Mouse (Mus musculus): Measurements from ENCODE around the gene Ogfr. TPM values are rescaled to one million over a fixed set of nuclear protein-coding genes. Genes with fewer than 3 reads are reported as not detected.

The Ogfr gene
- polyA plus RNA-seq, 1 experiment from 2014 or later, result 52.1 TPM

- Histone ChIP-seq H3K9me3 (replicated peaks; ENCODE audit: low read length) (no peaks in the 10 kb centered on the region), H3K9ac (ENCODE audit: low read depth, low read length) (no peak overlapping the region), H3K4me1 (replicated peaks; ENCODE audit: insufficient read depth, low read length) (no peaks in the 10 kb centered on the region), H3K36me3 (ENCODE audit: insufficient read depth, low read length) (no peaks in the 10 kb centered on the region), H3K27ac (no peak overlapping the region), H3K27me3 (ENCODE audit: insufficient read depth, low read length) (no peaks in the 10 kb centered on the region), H3K4me3 (replicated peaks; ENCODE audit: low read depth, low read length) (no peak overlapping the region), H3K4me2 (ENCODE audit: low read length) (no peak overlapping the region)
- no peak for DNase-seq (ENCODE audit: low spot score)
- no peak for ATAC-seq (replicated peaks; ENCODE audit: low FRiP score, low read depth)
- 58% methylated on average over 3 of the region's 3 CpGs for WGBS
- no peak for TF ChIP-seq CTCF (IDR thresholded peaks at IDR 0.05; ENCODE audit: low read depth)
Measured at GRCm38 (mm10) chr2:180556470-180556869, 32.6 kb upstream of the Ogfr start.

DNA sequence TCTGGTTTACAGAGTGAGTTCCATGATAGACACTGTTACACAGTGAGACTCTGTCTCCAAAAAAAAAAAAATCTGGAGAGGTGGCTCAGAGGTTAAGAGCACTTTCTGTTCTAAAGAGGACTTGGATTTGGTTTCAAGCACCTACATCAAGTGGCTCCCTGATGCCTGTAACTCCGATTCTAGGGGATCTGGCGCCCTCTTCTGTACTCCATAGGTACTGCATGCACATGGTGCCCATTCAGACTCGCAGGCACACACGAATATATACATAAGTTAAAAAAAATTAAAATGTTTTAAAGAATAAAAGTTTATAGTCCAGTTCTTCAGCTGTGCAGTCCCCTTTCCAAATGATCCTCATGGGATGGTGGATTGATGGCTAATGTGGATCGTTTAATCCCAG is 28.8 kb upstream of the Ogfr start:
- H3K9me3 ChIP-seq (replicated peaks; ENCODE audit: low read length), result no peaks in the 10 kb centered on the region
- peak; percentile 63 for TF ChIP-seq CTCF (IDR thresholded peaks at IDR 0.05; ENCODE audit: low read depth)
- H3K9ac ChIP-seq (ENCODE audit: low read depth, low read length), result no peak overlapping the region
- no peak for DNase-seq (ENCODE audit: low spot score)
- H3K36me3 ChIP-seq (ENCODE audit: insufficient read depth, low read length), result no peaks in the 10 kb centered on the region
- WGBS, result 58% methylated on average over 5 of the region's 5 CpGs
- H3K4me2 ChIP-seq (ENCODE audit: low read length), result no peak overlapping the region
- H3K27me3 ChIP-seq (ENCODE audit: insufficient read depth, low read length), result no peaks in the 10 kb centered on the region
- H3K4me3 ChIP-seq (replicated peaks; ENCODE audit: low read depth, low read length), result no peak overlapping the region
- H3K27ac ChIP-seq, result no peak overlapping the region
- H3K4me1 ChIP-seq (replicated peaks; ENCODE audit: insufficient read depth, low read length), result no peaks in the 10 kb centered on the region
- no peak for ATAC-seq (replicated peaks; ENCODE audit: low FRiP score, low read depth)

GRCm38 (mm10) chr2:180562146-180562545 is 26.9 kb upstream of the Ogfr start:
- Histone ChIP-seq H3K27ac (no peak overlapping the region), H3K9ac (ENCODE audit: low read depth, low read length) (no peak overlapping the region), H3K4me2 (ENCODE audit: low read length) (no peak overlapping the region), H3K4me3 (replicated peaks; ENCODE audit: low read depth, low read length) (no peak overlapping the region), H3K4me1 (replicated peaks; ENCODE audit: insufficient read depth, low read length) (no peaks in the 10 kb centered on the region), H3K9me3 (replicated peaks; ENCODE audit: low read length) (no peaks in the 10 kb centered on the region), H3K36me3 (ENCODE audit: insufficient read depth, low read length) (no peaks in the 10 kb centered on the region), H3K27me3 (ENCODE audit: insufficient read depth, low read length) (no peaks in the 10 kb centered on the region)
- peak; percentile 73 for DNase-seq (ENCODE audit: low spot score)
- peak; percentile 55; the same call in 1 of the 2 replicates for TF ChIP-seq CTCF (IDR thresholded peaks at IDR 0.05; ENCODE audit: low read depth)
- WGBS, result 32% methylated on average over 5 of the region's 5 CpGs
- no peak for ATAC-seq (replicated peaks; ENCODE audit: low FRiP score, low read depth)

DNA sequence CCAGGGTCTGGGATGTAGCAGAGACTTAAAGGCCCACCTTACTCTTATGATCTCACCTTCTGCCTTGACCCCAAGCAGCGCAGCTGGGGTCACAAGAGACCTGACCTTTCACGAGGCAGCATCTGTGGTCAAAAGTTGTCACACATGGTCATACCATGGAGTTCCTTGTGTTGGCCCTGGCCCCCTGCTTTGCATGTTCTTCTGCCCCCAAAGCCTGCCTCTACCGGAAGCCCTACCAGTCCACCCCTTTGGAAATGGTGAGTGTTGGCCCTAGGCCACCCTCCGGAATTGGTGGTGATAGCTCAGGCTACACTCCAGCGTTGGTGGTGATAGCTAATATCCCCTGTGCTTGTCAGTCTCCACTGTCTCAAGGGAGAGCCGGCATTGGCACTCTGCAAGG is 25.7 kb upstream of the Ogfr start:
- Histone ChIP-seq H3K9ac (ENCODE audit: low read depth, low read length) (no peak overlapping the region), H3K36me3 (ENCODE audit: insufficient read depth, low read length) (no peaks in the 10 kb centered on the region), H3K27me3 (ENCODE audit: insufficient read depth, low read length) (no peaks in the 10 kb centered on the region), H3K4me2 (ENCODE audit: low read length) (no peak overlapping the region), H3K9me3 (replicated peaks; ENCODE audit: low read length) (no peaks in the 10 kb centered on the region), H3K4me1 (replicated peaks; ENCODE audit: insufficient read depth, low read length) (no peaks in the 10 kb centered on the region), H3K4me3 (replicated peaks; ENCODE audit: low read depth, low read length) (no peak overlapping the region), H3K27ac (no peak overlapping the region)
- WGBS, result 46% methylated on average over 6 of the region's 6 CpGs
- no peak for ATAC-seq (replicated peaks; ENCODE audit: low FRiP score, low read depth)
- no peak for TF ChIP-seq CTCF (IDR thresholded peaks at IDR 0.05; ENCODE audit: low read depth)
- no peak for DNase-seq (ENCODE audit: low spot score)

- H3K36me3 ChIP-seq (ENCODE audit: insufficient read depth, low read length), result no peaks in the 10 kb centered on the region
- DNase-seq (ENCODE audit: low spot score) (peak; percentile 21), ATAC-seq (replicated peaks; ENCODE audit: low FRiP score, low read depth) (no peak)
- no peak for TF ChIP-seq CTCF (IDR thresholded peaks at IDR 0.05; ENCODE audit: low read depth)
- no peaks in the 10 kb centered on the region for H3K9me3 ChIP-seq (replicated peaks; ENCODE audit: low read length)
- H3K4me1 ChIP-seq (replicated peaks; ENCODE audit: insufficient read depth, low read length), result no peaks in the 10 kb centered on the region
- no peaks in the 10 kb centered on the region for H3K27me3 ChIP-seq (ENCODE audit: insufficient read depth, low read length)
- H3K9ac ChIP-seq (ENCODE audit: low read depth, low read length), result no peak overlapping the region
- H3K4me3 ChIP-seq (replicated peaks; ENCODE audit: low read depth, low read length), result no peak overlapping the region
- no peak overlapping the region for H3K27ac ChIP-seq
- H3K4me2 ChIP-seq (ENCODE audit: low read length), result no peak overlapping the region
- WGBS, result 14% methylated on average over 5 of the region's 5 CpGs
Measured at GRCm38 (mm10) chr2:180563841-180564240, 25.2 kb upstream of the Ogfr start.

DNA sequence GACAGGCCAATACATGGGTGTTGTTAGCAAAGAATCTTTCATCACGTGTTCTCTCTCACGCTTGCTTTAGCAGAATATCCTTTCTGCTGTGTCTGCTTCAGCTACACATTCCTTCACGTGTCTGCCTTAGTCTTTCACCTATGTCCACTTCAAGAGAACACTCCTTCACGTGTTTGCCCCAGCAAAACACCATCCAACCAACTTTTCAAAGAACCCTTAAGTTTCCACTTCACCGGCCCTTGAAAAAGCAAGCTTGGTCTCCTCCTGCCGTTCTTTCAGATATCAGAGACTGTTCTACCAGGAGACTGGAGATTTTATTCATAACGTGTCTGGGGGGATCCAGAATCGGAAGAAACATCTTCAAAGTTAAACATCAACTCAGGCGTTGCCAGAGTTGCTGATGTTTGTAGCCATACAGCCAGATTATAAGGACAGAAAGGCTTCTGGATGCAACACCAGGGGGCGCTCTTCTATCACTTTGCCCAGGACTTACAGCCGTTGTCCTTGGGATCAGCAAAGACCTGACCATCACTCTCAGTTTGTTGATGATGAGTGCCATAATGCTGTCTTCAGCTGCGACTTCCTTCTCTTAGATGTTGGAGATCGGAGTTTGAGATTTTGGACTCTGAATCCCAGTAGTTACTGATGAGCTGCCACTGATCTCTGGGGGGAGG is 22.7 kb upstream of the Ogfr start:
- H3K4me3 ChIP-seq (replicated peaks; ENCODE audit: low read depth, low read length), result no peak overlapping the region
- TF ChIP-seq CTCF (IDR thresholded peaks at IDR 0.05; ENCODE audit: low read depth), result peak; percentile 87
- peak; percentile 60; the same call in 1 of the 2 replicates for ATAC-seq (replicated peaks; ENCODE audit: low FRiP score, low read depth)
- WGBS, result 36% methylated on average over 13 of the region's 13 CpGs
- peak; percentile 88 for DNase-seq (ENCODE audit: low spot score)
- H3K9me3 ChIP-seq (replicated peaks; ENCODE audit: low read length), result no peaks in the 10 kb centered on the region
- no peak overlapping the region for H3K27ac ChIP-seq
- H3K9ac ChIP-seq (ENCODE audit: low read depth, low read length), result no peak overlapping the region
- H3K4me1 ChIP-seq (replicated peaks; ENCODE audit: insufficient read depth, low read length), result no peaks in the 10 kb centered on the region; the same call in 1 of the 2 replicates
- no peak overlapping the region for H3K4me2 ChIP-seq (ENCODE audit: low read length)
- H3K27me3 ChIP-seq (ENCODE audit: insufficient read depth, low read length), result no peaks in the 10 kb centered on the region
- no peaks in the 10 kb centered on the region for H3K36me3 ChIP-seq (ENCODE audit: insufficient read depth, low read length)
